Mouse (Mus musculus) midbrain, postnatal 0 days (tissue): ENCODE measurements around the gene B3gnt3. TPM values are rescaled to one million over a fixed set of nuclear protein-coding genes. Genes with fewer than 3 reads are reported as not detected.
A peak's percentile ranks its signal among the peaks of the same experiment; 100 is the strongest.

Experiments used
- ATAC-seq: fragments of 200-750 bp; cut with Nextera tagmentation; 2 replicates; pipeline ENCODE4 v1.8.0; 2017; ENCODE audit warnings: moderate number of reproducible peaks, mild to moderate bottlenecking, moderate TSS enrichment, moderate library complexity; ENCODE audit not compliant: low FRiP score
- DNase-seq: peaks from one replicate; pipeline ENCODE4 v3.0.0-alpha.2; 2015; ENCODE audit warnings: low spot score
- H3K27ac ChIP-seq: fragments of 300-500 bp; sonication (generic); 2 replicates; pipeline ENCODE4 v1.5.1; 2014; ENCODE audit warnings: low read depth, mild to moderate bottlenecking, low read length, mixed read lengths
- H3K27me3 ChIP-seq: fragments of 300-500 bp; sonication (generic); 2 replicates; pipeline ENCODE4 v1.6.1; 2014; ENCODE audit warnings: low read length, control low read depth, mixed read lengths; ENCODE audit not compliant: insufficient read depth
- H3K36me3 ChIP-seq: fragments of 300-500 bp; sonication (generic); 2 replicates; pipeline ENCODE4 v1.6.1; 2014; ENCODE audit warnings: low read length, control low read depth, mixed read lengths; ENCODE audit not compliant: insufficient read depth
- H3K4me1 ChIP-seq: fragments of 300-500 bp; sonication (generic); 2 replicates; pipeline ENCODE4 v1.6.1; 2014; ENCODE audit warnings: mild to moderate bottlenecking, control low read depth, antibody characterized with exemption, low read length, mixed read lengths; ENCODE audit not compliant: insufficient read depth
- H3K4me2 ChIP-seq: fragments of 300-500 bp; sonication (generic); 2 replicates; pipeline ENCODE4 v1.6.1; 2014; ENCODE audit warnings: low read depth, mild to moderate bottlenecking, low read length, mixed read lengths; ENCODE audit not compliant: poor library complexity, severe bottlenecking
- H3K4me3 ChIP-seq: fragments of 300-500 bp; sonication (generic); 2 replicates; pipeline ENCODE4 v1.5.1; 2014; ENCODE audit warnings: low read depth, mild to moderate bottlenecking, low read length, moderate library complexity
- H3K9ac ChIP-seq: fragments of 300-500 bp; sonication (generic); replicated peaks from 2 replicates; pipeline ENCODE4 v1.6.1; 2014; ENCODE audit warnings: mild to moderate bottlenecking, low read length, moderate library complexity, mixed read lengths; ENCODE audit not compliant: poor library complexity, severe bottlenecking
- H3K9me3 ChIP-seq: fragments of 300-500 bp; sonication (generic); 2 replicates; pipeline ENCODE4 v1.6.1; 2016; ENCODE audit warnings: low read length, control low read depth
- CTCF ChIP-seq: IDR thresholded peaks from 2 replicates; pipeline ENCODE4 v1.5.1; 2016; ENCODE audit warnings: antibody characterized with exemption, mild to moderate bottlenecking
- WGBS: fragments of 180-500 bp; shearing (Covaris S2); extraction: QIAGEN DNeasy Blood & Tissue Kit; methylation state at CpG from one replicate; pipeline ENCODE4 v1.1.7; 2014; 5-methylcytosine and 5-hydroxymethylcytosine counted together
- polyA plus RNA-seq: library from polyadenylated mRNA; unstranded; fragments of >200 nt; fragmentation: Nextera tagmentation; extraction: Ambion mirVana; gene quantifications from 2 replicates; pipeline ENCODE4 v1.2.1, GENCODE M21; 2015
- total RNA-seq: library from RNA; depleted of rRNA; stranded (reverse); fragments of >200 nt; gene quantifications from 2 replicates; pipeline ENCODE4 v1.2.3, GENCODE M21; 2014

B3gnt3 gene
- total and polyA plus RNA-seq, 2 experiments from 2014 or later, result 0.31 to 1.6 TPM

DNA sequence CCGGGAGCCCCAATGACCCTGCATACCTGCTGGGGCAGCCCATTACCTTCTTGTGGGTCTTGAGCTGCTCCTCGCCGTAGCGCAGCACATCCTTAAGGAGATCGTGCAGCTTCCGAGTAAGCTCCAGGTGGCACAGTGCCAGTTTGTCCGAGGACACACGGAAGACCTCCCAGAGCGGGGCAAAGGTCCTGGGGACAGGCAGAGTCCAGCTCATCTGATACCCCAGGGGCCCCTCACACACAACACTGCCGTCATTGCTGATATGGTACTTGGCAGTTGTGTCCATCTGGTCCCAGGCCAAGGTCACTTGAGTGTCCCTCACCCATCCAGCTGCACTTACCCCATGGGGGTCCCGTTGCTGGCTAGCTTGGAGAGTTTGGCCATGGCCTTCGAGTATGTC lies 15.5 kb upstream of the B3gnt3 start:
- WGBS, result 83% methylated on average over 12 of the region's 12 CpGs
- Histone ChIP-seq H3K9me3 (no peaks in the 10 kb centered on the region), H3K4me1 (peaks cover 24% of the 10 kb centered on the region), H3K27me3 (no peaks in the 10 kb centered on the region), H3K4me3 (no peak overlapping the region), H3K9ac (no peak overlapping the region), H3K36me3 (peaks cover 25% of the 10 kb centered on the region), H3K27ac (no peak overlapping the region), H3K4me2 (no peak overlapping the region)
- DNase-seq (no peak), ATAC-seq (no peak)
- no peak for TF ChIP-seq CTCF

DNA sequence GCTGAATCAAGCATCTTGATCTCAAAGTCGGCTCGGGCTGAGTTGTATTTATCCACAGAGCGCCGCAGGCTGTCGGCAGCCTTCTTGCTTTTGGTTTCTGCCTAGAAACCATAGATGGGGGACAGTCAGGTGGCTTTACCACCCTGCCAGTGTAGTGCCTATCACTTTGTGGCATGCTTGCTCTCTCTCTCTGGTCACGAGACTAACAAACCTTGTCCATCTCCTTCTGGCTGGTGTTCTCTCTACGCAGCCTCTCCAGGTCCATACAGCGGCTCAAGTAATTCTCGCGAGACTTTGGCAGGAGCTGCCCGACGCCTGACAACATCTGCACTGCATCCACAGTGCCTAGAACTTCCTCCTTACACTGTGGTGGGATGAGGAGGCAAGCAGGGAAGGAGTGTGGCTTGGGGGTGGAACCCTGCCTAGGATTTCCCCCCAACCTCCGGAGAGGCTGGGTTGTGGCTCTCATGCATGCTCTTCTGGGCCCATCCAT lies 15.0 kb upstream of the B3gnt3 start:
- no peak overlapping the region for H3K9ac ChIP-seq
- peaks cover 30% of the 10 kb centered on the region for H3K36me3 ChIP-seq
- no peak overlapping the region for H3K4me2 ChIP-seq
- no peak for DNase-seq
- H3K4me1 ChIP-seq, result peaks cover 24% of the 10 kb centered on the region
- H3K27ac ChIP-seq, result no peak overlapping the region
- H3K9me3 ChIP-seq, result no peaks in the 10 kb centered on the region
- H3K4me3 ChIP-seq, result no peak overlapping the region
- WGBS, result 89% methylated on average over 13 of the region's 13 CpGs
- ATAC-seq, result no peak
- TF ChIP-seq CTCF, result no peak
- no peaks in the 10 kb centered on the region for H3K27me3 ChIP-seq

DNA sequence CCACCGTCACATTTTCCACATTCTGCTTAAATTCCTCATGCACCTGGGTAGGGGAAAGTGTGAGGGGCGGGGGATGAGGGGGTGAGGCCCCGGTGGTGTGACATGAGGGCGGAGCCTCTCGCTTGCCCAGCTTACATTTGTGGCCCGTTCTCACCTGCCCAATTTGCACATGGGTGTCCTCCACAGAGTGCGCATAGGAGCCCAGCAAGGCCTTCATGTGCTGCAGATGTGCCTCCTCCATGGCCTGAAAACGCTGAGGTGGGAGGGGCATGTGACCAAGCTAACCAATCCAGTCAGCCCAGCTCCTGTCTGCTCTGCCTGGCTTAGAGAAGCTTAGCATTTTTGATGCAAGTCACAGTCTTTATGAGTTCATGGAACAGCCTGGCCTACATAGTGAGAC lies 13.9 kb upstream of the B3gnt3 start:
- H3K4me1 ChIP-seq, result peaks cover 21% of the 10 kb centered on the region
- H3K36me3 ChIP-seq, result peaks cover 38% of the 10 kb centered on the region
- H3K4me3 ChIP-seq, result no peak overlapping the region
- H3K27me3 ChIP-seq, result no peaks in the 10 kb centered on the region
- no peak overlapping the region for H3K9ac ChIP-seq
- WGBS, result 59% methylated on average over 8 of the region's 8 CpGs
- no peak overlapping the region for H3K27ac ChIP-seq
- H3K9me3 ChIP-seq, result no peaks in the 10 kb centered on the region
- DNase-seq (no peak), ATAC-seq (no peak)
- TF ChIP-seq CTCF, result no peak
- H3K4me2 ChIP-seq, result no peak overlapping the region

DNA sequence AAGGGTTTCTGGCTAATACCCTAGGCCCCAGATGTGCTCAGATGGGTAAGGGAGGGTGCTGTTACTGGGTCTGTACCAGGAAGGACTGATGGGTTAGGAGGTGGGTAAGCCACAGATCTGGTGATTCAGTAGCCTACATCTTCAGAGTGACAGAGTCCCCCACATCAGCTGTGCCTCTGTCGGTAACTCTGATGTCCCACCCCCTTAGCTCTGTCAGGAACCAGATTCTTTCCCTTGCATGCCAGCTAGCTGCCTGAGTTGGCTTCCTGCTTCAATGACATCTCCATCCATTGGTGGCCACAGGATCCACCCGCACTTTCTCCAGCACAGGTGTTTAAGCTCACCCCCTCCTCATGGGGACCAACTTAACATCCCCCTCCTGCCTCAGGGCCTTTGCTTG lies 10.0 kb upstream of the B3gnt3 start:
- Histone ChIP-seq H3K4me1 (0 out of 2 replicates have a peak, but pooled peaks cover 5% of the 10 kb centered on the region), H3K9me3 (no peaks in the 10 kb centered on the region), H3K9ac (no peak overlapping the region), H3K4me2 (no peak overlapping the region), H3K27ac (no peak overlapping the region), H3K4me3 (no peak overlapping the region), H3K27me3 (no peaks in the 10 kb centered on the region), H3K36me3 (peaks cover 32% of the 10 kb centered on the region)
- 85% methylated on average over 2 of the region's 2 CpGs for WGBS
- no peak for TF ChIP-seq CTCF
- ATAC-seq (no peak), DNase-seq (no peak)

DNA sequence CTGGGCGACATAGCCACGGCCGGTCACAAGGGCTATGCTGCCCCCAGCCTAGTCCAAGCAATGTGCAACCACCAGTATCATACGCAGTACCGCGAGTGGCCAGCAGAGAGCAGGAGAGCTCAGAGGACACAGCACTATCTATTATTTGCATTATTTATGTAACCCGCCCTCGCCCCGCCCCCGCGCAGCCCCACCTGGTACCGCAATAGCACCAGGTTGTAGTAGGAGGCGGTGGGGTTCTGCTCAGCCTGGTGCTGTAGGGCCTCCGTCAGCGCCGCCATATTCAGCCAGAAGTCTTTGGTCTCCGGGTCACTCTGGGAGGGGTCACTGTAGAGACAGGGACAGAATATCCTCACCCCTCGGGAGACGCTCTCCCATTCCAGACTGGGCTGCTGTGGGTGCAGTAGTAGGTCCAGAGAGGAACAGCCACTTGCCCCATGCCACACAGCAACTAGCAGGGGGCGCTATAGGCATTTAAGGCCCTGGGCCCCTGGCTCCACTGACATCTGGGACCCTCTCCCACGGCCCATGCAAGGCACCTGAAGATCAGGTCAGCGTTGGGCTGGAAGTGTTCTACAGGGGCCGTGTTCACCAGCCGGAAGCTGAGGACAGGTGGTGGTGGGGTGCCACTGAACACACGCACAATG lies 8.3 kb upstream of the B3gnt3 start:
- ATAC-seq (peak; percentile 81), DNase-seq (peak; percentile 82)
- WGBS, result 16% methylated on average over 25 of the region's 25 CpGs
- H3K4me3 ChIP-seq, result no peak overlapping the region
- H3K27me3 ChIP-seq, result no peaks in the 10 kb centered on the region
- H3K4me2 ChIP-seq, result peak overlapping the region; percentile 36
- H3K27ac ChIP-seq, result no peak overlapping the region
- H3K9me3 ChIP-seq, result no peaks in the 10 kb centered on the region
- no peak overlapping the region for H3K9ac ChIP-seq
- TF ChIP-seq CTCF, result peak; percentile 81
- 0 out of 2 replicates have a peak, but pooled peaks cover 5% of the 10 kb centered on the region for H3K4me1 ChIP-seq
- peaks cover 28% of the 10 kb centered on the region for H3K36me3 ChIP-seq

DNA sequence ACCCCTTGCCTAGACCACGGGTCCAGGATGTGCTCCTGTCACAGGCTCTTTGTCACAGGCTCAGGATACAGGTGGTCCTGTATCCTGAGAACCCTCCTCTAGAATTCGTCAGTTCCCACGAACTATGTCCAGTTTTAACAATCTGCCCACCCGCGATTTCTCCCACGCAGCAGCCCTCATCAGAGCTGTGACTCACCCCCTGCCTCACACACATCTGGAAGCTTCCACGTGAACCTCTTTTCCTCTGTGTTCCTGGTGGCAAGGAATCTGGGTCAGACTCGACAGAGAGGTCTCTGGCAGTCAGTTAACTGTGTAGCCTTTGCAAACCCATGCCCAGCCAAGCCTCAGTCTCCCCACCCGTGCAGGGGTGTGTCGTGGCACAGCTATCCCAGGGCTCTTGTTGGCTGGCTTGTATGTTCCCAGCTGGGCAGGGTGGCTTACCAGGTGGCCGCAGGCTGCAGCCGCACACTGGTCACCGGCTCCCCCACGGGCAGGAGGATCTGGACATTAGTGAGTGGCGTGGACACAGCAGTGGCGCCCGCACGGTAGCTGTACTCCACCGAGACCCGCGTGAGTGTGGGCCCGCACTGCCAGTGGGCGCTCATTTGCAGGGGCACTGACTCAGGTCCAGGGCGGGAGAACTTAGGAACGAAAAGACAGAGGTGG lies 7.7 kb upstream of the B3gnt3 start:
- H3K9ac ChIP-seq, result no peak overlapping the region
- no peaks in the 10 kb centered on the region for H3K9me3 ChIP-seq
- TF ChIP-seq CTCF, result no peak
- H3K4me1 ChIP-seq, result 0 out of 2 replicates have a peak, but pooled peaks cover 5% of the 10 kb centered on the region
- H3K27me3 ChIP-seq, result no peaks in the 10 kb centered on the region
- H3K4me2 ChIP-seq, result peak overlapping the region; percentile 36; the same call in 1 of the 2 replicates
- H3K27ac ChIP-seq, result no peak overlapping the region
- ATAC-seq (peak; percentile 42; the same call in 1 of the 2 replicates), DNase-seq (no peak)
- peaks cover 24% of the 10 kb centered on the region for H3K36me3 ChIP-seq
- 43% methylated on average over 25 of the region's 25 CpGs for WGBS
- no peak overlapping the region for H3K4me3 ChIP-seq
